Mouse (Mus musculus) heart, adult 2 months (tissue): ENCODE measurements at regions not wholly inside any gene's neighbourhood (a gene's known extent, or its start where the extent isn't known, plus 50 kb on each side); places are given as distances from the start of the nearest gene placed in this dataset.

ENCODE experiments used
- DNase-seq, 2 experiments: peaks; one replicate each; pipeline ENCODE4 v3.0.0; 2021
- H3K27ac ChIP-seq: fragments of 200-600 bp; 2 replicates; pipeline ENCODE4 v1.8.1; 2022
- H3K27me3 ChIP-seq: fragments of 200-500 bp; 2 replicates; pipeline ENCODE4 v1.6.1; 2012; ENCODE audit warnings: mild to moderate bottlenecking, low read length, inconsistent platforms, mixed read lengths; ENCODE audit not compliant: control insufficient read depth, insufficient read depth
- H3K36me3 ChIP-seq: fragments of 200-500 bp; 2 replicates; pipeline ENCODE4 v1.6.1; 2012; ENCODE audit warnings: low read length, inconsistent platforms; ENCODE audit not compliant: control insufficient read depth, insufficient read depth
- H3K4me1 ChIP-seq: fragments of 200-500 bp; 2 replicates; pipeline ENCODE4 v1.6.1; 2011; ENCODE audit warnings: low read length; ENCODE audit not compliant: control insufficient read depth, insufficient read depth
- H3K4me3 ChIP-seq: fragments of 200-600 bp; 2 replicates; pipeline ENCODE4 v1.8.1; 2022
- H3K79me2 ChIP-seq: fragments of 200-500 bp; replicated peaks from 2 replicates; pipeline ENCODE4 v1.6.1; 2012; ENCODE audit warnings: mild to moderate bottlenecking, inconsistent platforms, low read length, moderate library complexity, mixed read lengths; ENCODE audit not compliant: control insufficient read depth, insufficient read depth
- H3K9ac ChIP-seq: fragments of 200-500 bp; 2 replicates; pipeline ENCODE4 v1.6.1; 2012; ENCODE audit warnings: low read depth, mild to moderate bottlenecking, control low read depth, inconsistent platforms, low read length, mixed read lengths
- CTCF ChIP-seq: fragments of 200-600 bp; IDR thresholded peaks from 2 replicates; pipeline ENCODE4 v1.8.1; 2022; ENCODE audit warnings: antibody characterized with exemption, mild to moderate bottlenecking, moderate library complexity
- EP300 ChIP-seq: fragments of 200-500 bp; IDR thresholded peaks from 2 replicates; pipeline ENCODE4 v1.6.1; 2011; ENCODE audit warnings: low read depth, low read length, control low read depth; ENCODE audit not compliant: insufficient read depth
- POLR2A ChIP-seq: fragments of 200-500 bp; IDR thresholded peaks from 2 replicates; pipeline ENCODE4 v1.6.1; 2011; ENCODE audit warnings: mild to moderate bottlenecking, low read depth, low read length, control low read depth; ENCODE audit not compliant: insufficient read depth
- WGBS: fragments of 180-500 bp; shearing (Covaris S2); methylation state at CpG from one replicate; pipeline ENCODE4 v1.1.7; 2018; 5-methylcytosine and 5-hydroxymethylcytosine counted together
- intact Hi-C: fragments of 180-260 bp; cut with DNase I; formaldehyde crosslinking; loops from one replicate; pipeline ENCODE4 v1.15.1; 2025

DNA sequence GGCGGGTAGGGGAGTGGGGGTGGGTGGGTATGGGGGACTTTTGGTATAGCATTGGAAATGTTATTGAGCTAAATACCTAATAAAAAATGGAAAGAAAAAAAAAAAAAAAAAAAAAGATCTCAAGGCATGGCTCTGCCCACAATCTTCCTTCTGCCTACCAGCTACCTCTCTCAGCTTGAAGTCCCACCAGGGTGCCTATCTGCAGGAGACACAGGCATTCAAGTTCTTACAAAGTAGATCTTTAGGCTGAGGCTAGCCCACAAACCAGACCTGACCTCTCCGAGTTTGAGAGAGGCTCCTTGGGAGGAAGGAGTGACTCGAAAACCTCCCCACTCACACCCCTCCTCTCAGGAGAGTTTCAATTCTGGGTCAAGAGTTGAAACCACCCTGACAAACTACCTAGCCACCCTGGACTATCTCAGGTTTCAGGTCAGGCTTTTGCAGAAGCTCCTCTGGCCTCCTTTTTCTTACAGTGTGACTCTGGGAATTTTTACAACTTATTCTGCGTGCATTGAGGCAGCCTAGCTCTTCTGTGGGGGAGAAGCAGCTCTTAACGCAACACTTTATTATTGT is 187.6 kb upstream of the Cxcr4 start:
- Histone ChIP-seq H3K27me3 (no peaks in the 10 kb centered on the region), H3K27ac (no peak overlapping the region), H3K9ac (no peak overlapping the region), H3K4me1 (no peaks in the 10 kb centered on the region), H3K79me2 (no peaks in the 10 kb centered on the region), H3K4me3 (no peak overlapping the region), H3K36me3 (no peaks in the 10 kb centered on the region)
- DNase-seq, result no peak
- 87% methylated on average over 5 of the region's 5 CpGs for WGBS
- no peak for TF ChIP-seq POLR2A
- TF ChIP-seq CTCF, result no peak
- TF ChIP-seq EP300, result no peak
- intact Hi-C loops, result no loop called here

DNA sequence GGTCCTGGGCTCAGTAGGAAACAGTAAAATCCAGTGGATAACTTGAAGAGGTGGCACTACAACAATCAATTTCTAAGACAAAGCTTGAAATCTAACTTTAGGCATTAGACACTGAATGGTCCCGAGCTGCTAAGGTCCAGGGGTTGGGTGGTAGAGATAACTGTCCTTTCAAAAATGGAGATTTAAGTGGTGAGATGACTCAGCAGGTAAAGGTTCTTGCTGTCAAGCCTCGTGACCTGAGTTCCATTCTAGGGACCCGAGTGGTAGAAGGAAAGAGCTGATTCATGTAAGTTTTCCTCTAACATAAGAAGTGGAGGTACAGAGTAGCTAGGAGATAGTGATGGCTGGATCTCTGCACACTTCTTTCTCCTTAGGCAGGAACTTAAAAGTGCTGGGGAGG is 180.3 kb upstream of the Cxcr4 start:
- Histone ChIP-seq H3K4me3 (no peak overlapping the region), H3K36me3 (no peaks in the 10 kb centered on the region), H3K27me3 (no peaks in the 10 kb centered on the region), H3K79me2 (no peaks in the 10 kb centered on the region), H3K4me1 (no peaks in the 10 kb centered on the region), H3K9ac (no peak overlapping the region), H3K27ac (no peak overlapping the region)
- WGBS, result 76% methylated on average over 3 of the region's 3 CpGs
- TF ChIP-seq EP300, result no peak
- no peak for TF ChIP-seq POLR2A
- no peak for TF ChIP-seq CTCF
- intact Hi-C loops, result no loop called here
- DNase-seq, result no peak

DNA sequence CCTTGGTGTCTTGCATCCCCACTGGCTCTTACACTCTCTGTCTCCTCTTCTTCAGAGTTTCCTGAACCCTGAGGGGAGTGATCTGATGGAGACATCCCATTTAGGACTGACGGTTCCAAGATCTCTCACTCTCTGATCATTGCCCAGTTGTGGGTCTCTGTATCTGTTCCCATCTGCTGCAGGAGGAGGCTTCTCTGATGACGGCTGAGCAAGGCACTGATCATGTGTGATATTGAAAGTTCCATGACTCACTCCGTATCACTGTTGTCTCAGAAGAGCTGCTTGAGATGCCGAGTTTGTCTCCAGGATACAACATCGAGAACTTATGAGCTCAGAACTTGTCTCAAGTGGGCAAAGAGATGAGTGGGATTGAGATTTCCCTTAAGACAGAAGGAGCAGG is 178.7 kb upstream of the Cxcr4 start:
- 75% methylated on average over 5 of the region's 5 CpGs for WGBS
- Histone ChIP-seq H3K27me3 (no peaks in the 10 kb centered on the region), H3K27ac (no peak overlapping the region), H3K79me2 (no peaks in the 10 kb centered on the region), H3K4me3 (no peak overlapping the region), H3K4me1 (no peaks in the 10 kb centered on the region), H3K9ac (no peak overlapping the region), H3K36me3 (no peaks in the 10 kb centered on the region)
- no peak for DNase-seq
- TF ChIP-seq CTCF (no peak), POLR2A (no peak), EP300 (no peak)
- intact Hi-C loops, result no loop called here

DNA sequence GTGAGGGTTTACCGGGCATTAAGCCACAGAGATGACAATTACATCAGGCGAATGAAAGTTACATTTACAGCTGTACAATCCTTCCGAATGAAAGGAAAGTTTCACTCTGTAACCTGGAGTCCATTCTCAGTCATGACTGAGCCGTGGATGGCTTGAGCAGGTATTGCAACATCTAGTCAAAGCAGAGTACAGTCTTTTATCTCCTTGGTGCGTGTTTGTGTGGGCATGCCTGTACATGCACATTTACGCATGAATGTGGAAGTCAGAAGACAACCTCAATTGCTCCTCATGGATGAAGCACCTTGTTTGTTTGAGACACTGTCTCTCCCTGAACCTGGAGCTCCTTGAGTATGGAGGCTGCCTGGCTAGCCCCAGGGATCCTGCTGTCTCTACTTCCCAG is 175.9 kb upstream of the Cxcr4 start:
- WGBS, result 91% methylated on average over 6 of the region's 6 CpGs
- Histone ChIP-seq H3K27me3 (no peaks in the 10 kb centered on the region), H3K36me3 (no peaks in the 10 kb centered on the region)

DNA sequence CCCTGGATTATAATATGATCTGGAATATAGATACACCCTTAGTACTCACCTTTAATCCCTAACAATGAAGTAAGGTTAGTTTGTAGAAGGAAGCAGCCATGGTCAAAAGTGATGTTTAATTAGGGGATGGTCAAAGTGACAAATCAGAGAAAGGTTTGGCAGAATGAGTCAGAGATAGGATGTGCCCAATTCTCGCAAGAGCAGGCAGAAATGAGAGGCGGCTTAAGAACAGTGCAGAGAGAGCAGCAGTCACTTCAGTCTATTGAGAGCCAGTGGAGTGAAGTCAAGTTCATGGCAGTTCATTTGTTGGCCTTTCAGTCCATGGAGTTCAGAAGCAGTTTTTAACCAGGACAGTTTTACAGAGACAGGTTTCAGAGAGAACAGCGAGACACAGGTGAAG is 175.3 kb upstream of the Cxcr4 start:
- no peak for DNase-seq
- Histone ChIP-seq H3K79me2 (no peaks in the 10 kb centered on the region), H3K9ac (no peak overlapping the region), H3K27me3 (no peaks in the 10 kb centered on the region), H3K27ac (no peak overlapping the region), H3K36me3 (no peaks in the 10 kb centered on the region), H3K4me1 (no peaks in the 10 kb centered on the region), H3K4me3 (no peak overlapping the region)
- no peak for TF ChIP-seq EP300
- TF ChIP-seq CTCF, result no peak
- TF ChIP-seq POLR2A, result no peak
- intact Hi-C loops, result no loop called here
- 81% methylated on average over 3 of the region's 3 CpGs for WGBS

More for the DNA sequence above, 175.9 kb upstream of the Cxcr4 start:
- no peak for TF ChIP-seq POLR2A
- TF ChIP-seq CTCF, result no peak
- no peak for TF ChIP-seq EP300
- no peak overlapping the region for H3K4me3 ChIP-seq
- no peaks in the 10 kb centered on the region for H3K79me2 ChIP-seq
- H3K4me1 ChIP-seq, result no peaks in the 10 kb centered on the region
- intact Hi-C loops, result no loop called here
- no peak overlapping the region for H3K27ac ChIP-seq
- no peak overlapping the region for H3K9ac ChIP-seq
- DNase-seq, result no peak

DNA sequence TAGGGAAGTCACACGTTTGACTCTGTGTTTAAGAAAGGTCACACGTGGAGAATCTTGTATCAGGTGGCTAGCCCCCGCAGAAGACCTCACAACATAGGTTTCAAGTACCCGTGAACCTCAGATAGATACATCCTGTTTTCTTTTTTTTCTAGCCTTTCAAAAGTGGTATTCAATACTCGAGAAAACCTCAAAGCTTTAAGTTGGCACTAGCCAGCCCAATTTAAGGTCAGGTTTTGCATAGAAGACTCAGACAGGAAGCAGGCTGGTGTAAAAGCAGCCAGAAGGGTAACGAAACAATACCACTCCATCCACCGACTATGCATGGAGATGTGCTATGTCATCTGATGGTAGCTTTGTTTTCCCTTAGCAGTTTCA is 174.8 kb upstream of the Cxcr4 start:
- no peaks in the 10 kb centered on the region for H3K27me3 ChIP-seq
- H3K79me2 ChIP-seq, result no peaks in the 10 kb centered on the region
- 62% methylated on average over 7 of the region's 7 CpGs for WGBS

More for the DNA sequence above, 174.8 kb upstream of the Cxcr4 start:
- no peak for TF ChIP-seq CTCF
- no peak for TF ChIP-seq EP300
- no peak for TF ChIP-seq POLR2A
- no peak overlapping the region for H3K27ac ChIP-seq
- H3K4me1 ChIP-seq, result no peaks in the 10 kb centered on the region
- intact Hi-C loops, result no loop called here
- H3K4me3 ChIP-seq, result no peak overlapping the region
- H3K9ac ChIP-seq, result no peak overlapping the region
- H3K36me3 ChIP-seq, result no peaks in the 10 kb centered on the region
- no peak for DNase-seq
